Mouse (Mus musculus) testis, adult 2 months (tissue): ENCODE results near the gene Olfr1099.

Source experiments
- CTCF ChIP-seq: fragments of 200-500 bp; IDR thresholded peaks from 2 replicates; pipeline ENCODE4 v1.5.1; 2012; ENCODE audit warnings: low read depth, mild to moderate bottlenecking, inconsistent platforms, low read length, moderate library complexity; ENCODE audit not compliant: control insufficient read depth, insufficient read depth, insufficient replicate concordance
- POLR2A ChIP-seq: fragments of 200-500 bp; IDR thresholded peaks from 2 replicates; pipeline ENCODE4 v1.6.1; 2012; ENCODE audit warnings: low read depth, mild to moderate bottlenecking, inconsistent platforms, low read length, moderate library complexity; ENCODE audit not compliant: control insufficient read depth

DNA sequence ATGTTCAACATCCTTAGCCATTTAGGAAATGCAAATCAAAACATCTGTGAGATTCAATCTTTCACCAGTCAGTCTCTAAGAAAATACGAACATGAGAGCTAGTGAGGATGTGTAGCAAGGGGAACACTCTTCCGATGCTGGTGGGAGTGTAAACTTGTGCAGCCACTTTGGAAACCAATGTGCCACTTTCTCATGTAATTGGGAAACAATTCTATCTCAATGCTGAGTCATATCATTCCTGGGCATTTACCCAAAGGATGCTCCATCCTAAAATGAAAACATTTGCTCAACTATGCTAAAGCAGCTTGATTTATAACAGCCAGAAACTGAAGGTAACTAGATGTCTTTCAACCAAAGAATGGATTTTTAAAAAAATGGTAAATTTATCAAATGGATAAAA is 54.8 kb downstream of the Olfr1099 start:
- TF ChIP-seq CTCF (no peak), POLR2A (no peak)
